Mouse (Mus musculus): ENCODE measurements around the gene Dnmt3l.

GRCm38 (mm10) chr10:78054633-78055565 is 13.2 kb downstream of the Dnmt3l start:
- TF ChIP-seq POLR2A (IDR thresholded peaks at IDR 0.05; ENCODE audit: extremely low read depth, insufficient read depth, low read length): no peak
- no peak for TF ChIP-seq CTCF (IDR thresholded peaks at IDR 0.05; ENCODE audit: low read depth, low read length)

Data from liver, adult 2 months (tissue).